Mouse (Mus musculus) gastrocnemius, postnatal 25 days (tissue): ENCODE data around the gene Cdk17. TPM values are rescaled to one million over a fixed set of nuclear protein-coding genes. Genes with fewer than 3 reads are reported as not detected.

Experiments used
- DNase-seq: peaks from one replicate; pipeline ENCODE4 v3.0.0; 2022
- microRNA-seq, 2 experiments: library from miRNA; unstranded; fragments of <30 nt; microRNA quantifications; one replicate each; pipeline ENCODE4 v1.2.0; 2021; ENCODE audit warnings: borderline replicate concordance in 2 of 2
- total RNA-seq, 2 experiments: library from RNA; stranded (reverse); gene quantifications; 1 replicate in 1 of 2; 2 replicates in 1 of 2; pipeline ENCODE4 v1.2.3; 2021

The Cdk17 gene
- total RNA-seq, 2 experiments from 2014 or later = 5.9 to 6.3 TPM

DNA sequence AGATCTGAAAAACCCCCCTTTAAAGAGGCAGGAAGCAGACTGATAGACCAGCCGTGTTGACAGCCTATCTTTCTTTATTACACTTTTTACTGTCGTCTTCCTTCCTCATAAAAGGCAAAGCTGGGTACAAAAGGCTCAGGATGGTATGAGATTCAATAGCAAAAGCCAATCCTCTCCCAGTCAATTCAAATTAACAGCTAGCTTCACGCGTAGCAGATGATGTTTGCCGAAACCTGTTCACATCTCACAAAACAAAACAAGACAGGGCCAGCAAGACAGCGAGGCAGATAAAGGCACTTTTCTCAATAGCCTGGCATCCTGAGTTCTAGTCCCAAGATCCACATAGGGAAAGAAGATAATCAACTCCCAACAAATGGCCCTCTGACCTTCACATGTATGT, 128.7 kb downstream of the Cdk17 start:
- no peak for DNase-seq

DNA sequence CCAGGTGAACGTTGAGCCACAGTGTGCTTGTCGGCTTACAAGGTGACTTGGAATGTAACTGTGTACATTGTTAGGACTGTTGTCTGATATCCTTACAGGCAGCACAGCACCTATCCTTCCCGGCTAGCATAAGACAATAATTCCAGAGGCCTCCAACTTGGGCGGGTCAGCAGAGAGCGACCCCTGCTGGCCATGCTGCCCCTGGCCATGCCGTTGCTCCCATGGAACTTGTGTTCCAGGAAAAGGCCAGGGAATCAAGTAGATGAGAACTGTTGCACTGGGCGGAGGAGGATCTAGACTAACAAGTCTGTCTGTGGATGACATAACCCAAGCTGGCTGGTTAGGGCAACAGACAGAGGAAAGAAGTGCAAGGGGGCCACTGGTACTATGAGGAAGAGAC, 130.7 kb downstream of the Cdk17 start:
- no peak for DNase-seq

DNA sequence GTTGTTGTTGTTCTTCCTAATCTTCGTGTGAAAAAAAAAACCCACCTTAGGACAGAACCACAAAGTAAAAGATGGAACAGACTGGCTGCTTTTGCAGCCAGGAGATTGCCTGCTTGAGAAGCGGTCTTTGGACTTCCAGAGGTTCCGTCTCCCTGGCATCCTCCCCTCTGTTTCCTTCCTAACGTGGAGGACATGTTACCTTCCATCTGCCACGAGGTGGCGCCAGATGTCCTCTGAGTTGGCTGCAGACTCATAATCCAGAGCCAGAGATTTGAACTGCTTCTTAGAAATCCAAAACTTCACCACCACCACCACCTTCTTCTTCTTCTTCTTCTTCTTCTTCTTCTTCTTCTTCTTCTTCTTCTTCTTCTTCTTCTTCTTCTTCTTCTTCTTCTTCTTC, 131.2 kb downstream of the Cdk17 start:
- DNase-seq = peak; percentile 69

DNA sequence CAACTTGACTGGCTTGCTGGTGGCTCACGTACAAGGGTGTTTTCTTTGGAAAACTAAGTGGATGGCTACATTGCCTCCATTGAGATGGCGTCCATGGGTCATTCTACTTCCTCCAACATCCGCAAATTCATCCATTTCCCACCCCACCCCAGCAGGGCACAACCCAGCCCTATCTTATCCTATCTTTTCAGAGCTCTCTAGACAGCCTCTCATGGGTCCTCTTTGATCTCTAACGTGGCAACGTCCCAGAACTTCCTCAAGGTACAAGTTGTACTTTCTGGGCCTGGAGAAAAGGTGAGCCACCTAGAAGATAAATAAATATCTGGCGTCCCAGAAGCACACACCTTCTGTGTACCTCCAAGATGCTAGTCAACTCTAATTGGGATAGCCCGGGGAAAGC, 132.9 kb downstream of the Cdk17 start:
- DNase-seq = no peak

DNA sequence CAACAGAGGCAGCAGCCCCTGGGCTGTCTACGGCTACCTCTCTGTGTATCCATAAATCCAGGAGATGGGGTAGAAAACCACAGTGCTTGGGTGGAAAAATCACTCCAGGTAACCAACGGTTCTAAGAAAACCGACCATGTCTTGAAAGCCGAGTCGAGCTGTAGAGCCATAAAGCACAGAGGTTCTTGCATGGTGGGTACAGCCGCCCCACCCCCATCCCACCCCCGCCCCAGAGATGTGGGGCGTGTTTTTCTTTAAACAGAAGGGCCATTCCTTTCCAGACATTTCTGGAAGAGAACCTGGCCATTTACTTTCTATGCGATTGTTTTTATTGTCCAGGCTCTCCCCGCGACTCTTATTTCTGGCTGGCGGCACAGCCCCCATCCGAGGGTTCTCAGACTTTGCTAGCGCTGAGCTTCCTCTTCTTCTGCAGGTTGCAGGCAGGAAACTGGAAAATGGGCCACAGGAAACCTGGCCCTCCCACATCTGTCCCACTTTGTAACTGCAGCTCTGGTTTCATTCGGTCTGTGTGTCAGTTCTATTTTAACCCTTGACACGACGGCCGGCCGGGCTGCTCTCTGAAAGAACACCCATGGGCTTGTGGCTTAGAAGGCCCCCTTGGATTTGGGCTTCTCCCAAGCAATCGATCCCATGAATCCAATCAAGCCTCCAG, 134.0 kb downstream of the Cdk17 start:
- DNase-seq = no peak

DNA sequence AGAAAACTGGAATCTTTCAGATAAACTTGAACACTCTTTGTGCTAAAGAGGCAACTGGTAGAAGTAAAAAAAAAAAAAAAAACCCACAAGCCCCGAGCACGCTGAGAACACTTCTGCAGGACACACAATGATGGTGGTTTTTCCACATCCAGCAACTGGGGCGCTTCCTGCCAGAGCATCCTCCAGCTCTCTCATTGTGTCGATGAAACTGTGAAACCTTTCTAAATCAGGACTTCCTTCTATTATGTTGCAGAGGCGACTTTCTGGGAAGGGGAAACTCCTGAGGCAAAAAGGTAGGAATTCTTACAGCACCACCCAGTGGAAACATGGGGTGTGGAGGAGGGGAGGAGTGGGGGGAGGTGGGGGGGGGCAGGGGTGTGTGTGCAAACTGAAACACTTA, 137.1 kb downstream of the Cdk17 start:
- DNase-seq = peak; percentile 42

DNA sequence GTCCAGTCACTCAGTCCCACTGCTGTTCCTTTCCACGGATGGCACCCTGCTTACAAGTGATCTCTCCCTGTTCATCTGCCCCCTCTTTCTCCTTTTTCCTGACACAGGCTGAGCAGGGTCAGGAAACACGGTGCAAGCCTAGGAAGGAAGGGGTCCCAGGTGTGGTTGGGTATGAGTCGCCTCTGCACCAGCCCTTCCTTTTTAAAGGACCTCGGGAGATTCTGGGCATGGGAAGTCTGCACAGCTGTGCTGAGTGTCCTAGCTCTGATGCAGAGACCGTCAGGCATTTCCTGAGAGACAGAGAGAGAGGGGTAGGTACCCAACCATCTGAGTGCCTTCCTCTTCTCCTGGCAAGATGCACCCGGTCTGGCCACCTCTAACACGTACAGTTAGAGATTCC, 137.5 kb downstream of the Cdk17 start:
- no peak for DNase-seq

DNA sequence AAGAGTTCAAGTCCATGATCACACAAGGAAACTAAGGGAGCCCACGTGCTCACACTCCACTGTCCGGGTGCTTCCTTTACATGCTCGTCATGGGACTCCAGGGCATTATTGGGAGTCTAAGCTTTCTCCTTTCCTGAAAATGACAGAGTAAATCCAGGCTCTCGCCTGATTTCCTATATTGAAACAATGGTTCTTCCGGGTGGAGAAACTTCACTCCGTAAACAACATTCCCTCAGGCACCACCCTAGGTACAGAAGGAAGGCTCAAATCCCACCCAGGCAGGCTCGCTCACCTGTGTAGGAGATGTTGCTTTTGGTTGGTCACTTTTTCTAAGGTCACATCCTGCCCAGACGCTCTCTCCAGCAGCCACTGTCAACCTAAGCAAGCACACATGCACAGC, 141.2 kb downstream of the Cdk17 start:
- DNase-seq = no peak

DNA sequence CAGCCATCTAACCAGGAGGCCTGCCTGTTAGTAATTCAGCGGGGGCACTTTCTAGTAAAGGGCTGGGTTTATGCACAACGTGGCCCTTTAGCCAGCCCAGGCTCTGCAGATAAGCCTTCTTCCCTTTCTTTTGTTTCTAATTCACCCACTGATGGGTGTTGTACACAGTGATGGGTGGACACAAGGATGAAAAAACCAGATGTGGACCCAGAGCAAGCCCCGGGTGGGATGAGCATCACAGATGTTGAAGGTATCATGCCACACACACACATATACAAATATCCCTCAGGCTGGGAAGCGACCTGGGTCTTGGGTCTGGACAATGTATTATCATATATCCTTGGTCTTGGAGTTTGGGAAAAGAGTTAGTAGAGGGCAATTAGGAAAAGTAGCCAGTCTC, 142.6 kb downstream of the Cdk17 start:
- DNase-seq = no peak

DNA sequence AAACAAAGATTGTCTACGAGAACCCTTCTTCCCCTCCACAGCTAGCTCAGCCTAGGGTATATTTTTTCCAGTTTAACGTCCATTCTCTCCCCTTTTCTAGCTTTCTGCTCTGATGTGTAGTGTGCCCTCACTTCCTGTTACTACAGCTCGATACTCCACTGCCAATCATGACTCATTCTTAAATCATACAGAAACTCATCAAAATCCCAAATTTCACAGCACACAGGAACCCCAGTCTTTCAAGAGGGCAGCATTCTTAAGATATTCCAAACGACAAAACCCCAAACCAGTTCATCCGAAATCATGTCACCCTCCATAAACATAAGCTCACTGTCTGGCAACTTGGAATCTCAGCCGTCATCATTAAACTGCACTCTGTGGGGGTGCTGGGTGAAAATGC, 145.3 kb downstream of the Cdk17 start:
- no peak for DNase-seq

DNA sequence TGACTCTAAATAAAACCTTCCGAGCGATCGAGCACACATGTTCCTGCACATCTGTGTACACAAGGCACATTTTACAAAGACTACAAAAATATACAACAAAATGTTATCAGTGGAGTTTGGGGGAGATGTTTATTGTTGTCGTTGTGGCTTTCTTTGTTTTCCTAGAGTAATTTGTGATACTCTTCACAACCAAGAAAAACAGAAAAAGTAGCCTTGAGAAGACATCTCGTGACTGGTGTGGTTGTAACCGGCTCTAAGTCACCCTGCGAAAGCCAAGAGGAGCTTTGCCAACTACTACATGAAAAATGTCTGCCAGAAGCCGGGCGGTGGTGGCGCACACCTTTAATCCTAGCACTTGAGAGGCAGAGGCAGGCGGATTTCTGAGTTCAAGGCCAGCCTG, 145.7 kb downstream of the Cdk17 start:
- no peak for DNase-seq

DNA sequence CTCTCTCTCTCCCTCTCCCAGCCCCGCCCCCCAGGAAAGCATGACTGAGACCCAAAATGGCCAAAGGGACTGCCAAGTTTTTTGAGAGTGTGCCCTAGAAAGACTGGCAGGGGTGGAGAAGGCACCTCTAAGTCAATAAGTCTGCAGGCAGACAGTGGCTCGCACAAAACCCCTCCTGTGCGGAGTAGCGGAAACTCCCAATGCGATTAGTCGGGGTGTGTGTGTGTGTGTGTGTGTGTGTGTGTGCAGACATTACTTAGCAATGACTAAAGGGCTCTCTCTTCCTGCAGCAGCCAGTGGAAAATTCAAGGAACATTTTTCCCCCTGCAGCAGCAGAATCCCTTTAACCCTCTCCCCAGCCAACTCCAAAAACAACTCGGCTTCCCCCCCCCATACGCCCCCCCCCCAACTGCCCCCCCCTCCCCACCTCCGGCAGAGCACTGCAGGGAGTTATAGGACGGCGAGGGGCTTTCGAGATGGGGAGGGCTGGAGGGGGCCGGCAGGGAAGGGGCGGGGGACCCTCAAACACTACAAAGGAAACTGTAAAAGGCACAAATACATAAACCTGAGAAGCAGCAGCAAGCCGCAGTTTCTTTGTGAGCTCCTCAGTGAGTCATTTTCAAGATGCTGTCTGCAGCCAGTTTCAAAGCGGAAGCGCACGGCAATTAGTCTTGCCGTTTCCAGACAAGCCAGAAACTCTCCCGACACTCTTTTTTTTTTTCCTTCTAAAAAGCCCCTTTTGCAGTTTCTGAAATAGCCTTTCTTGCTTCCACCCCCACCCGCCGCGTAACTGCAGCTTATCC, 148.7 kb downstream of the Cdk17 start:
- peak; percentile 59 for DNase-seq

DNA sequence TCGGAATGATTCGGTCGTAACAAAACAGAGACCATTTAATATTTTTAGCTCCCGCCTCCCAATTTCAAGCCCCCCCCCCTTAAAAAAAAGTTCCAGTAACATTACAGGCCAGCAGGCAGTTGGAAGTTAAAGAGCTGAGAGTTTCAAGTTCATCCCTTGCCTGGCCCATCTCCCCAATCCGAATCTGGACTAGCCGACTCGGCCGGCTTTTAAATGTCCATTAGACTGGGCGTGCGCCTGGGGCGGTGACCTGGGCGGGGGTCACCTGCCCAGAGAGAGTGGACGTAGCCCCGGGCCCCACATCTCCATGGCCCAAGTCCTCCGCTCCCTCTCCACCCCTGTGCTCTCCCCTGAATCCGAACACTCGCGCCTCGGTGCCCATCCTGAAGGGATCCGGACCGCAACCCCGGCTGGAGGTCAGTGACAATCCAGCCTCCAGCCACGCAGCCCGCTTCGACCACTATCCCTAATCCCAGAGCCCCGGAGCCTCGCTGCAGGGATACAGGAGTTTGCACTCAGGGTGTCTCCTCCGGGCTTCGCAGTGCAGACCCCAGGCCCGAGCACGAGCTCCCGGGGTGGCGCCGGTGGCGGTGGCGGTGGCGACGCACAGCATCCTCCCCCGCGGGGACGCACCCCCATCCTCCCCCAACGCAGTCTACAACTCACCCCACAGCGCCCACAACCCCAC, 149.4 kb downstream of the Cdk17 start:
- DNase-seq = peak; percentile 46

DNA sequence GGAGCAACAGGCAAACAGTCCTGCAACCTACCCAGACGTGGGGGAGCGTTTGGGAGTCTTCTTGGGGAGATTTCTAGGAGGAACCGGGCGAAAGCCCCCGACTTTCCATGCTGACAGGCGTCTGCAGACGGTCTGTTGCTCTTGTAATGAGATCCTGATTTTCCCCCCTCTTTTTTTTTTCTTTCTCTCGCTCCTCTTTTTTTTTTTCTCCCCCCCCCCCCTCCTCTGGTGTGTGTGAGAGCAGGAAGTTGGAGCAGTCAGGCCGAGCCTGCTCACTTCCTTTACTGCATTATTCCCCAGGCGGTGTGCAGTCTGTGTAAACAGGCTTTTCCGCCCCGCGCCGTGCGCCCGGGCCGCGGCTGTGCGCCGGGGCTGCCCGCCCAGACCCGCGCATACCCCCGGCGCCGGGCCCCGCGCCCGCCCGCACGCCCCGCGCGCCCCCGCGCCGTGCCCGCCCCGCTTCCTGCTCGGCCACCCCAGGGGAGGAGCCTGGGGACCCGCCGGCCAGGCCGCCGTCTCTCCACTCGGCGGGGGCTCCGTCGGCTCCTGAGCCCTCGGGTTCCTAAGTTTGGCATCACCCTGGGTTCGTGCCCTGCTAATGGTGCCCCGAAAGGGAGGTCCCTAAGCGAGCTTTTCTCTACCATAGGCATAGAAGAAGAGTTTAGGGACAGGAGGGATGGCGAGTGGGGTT, 150.2 kb downstream of the Cdk17 start, which contains the start of gene Elk3:
Elk3 (minus strand) TSS at position 415 of the 691 bp plus-strand sequence.
- peak; percentile 44 for DNase-seq

DNA sequence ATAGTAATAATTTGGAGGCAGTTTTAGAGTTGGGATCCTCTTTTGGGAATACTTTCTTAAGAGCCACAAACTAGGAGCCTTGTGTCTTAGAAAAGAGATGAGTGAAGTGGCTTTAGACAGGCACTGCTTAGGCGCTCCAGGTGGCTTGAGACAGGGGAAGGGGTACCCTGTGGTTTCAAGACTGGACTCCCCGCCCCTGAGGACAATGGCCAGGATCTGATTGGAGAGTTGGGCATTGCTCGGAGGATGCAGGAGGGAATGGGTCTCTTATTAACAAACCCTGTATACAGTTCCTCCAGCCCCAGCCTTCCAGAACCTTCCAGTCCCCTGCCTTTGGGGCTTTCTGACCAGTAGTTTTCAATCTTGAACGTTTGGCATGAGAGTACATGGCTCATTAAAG, 150.9 kb downstream of the Cdk17 start:
- DNase-seq = no peak

Small RNA genes lying within 50 kb of the gene (microRNA-seq; reads per million reads assigned to microRNA genes)
- gene Mir1931 = 0 reads per million in 2 experiments

Other genes with a start within 250 kb of the Cdk17 start
- under 1 TPM; 0.79 to 0.88 TPM for gene Cfap54, start 79.3 kb upstream of the Cdk17 start, total RNA-seq
- 10 to 100 TPM; 13.5 to 16.6 TPM for gene Elk3, start 150.3 kb downstream of the Cdk17 start, total RNA-seq